Mouse (Mus musculus) kidney, embryonic 15.5 days (tissue): ENCODE data around the gene Apex1. TPM values are rescaled to one million over a fixed set of nuclear protein-coding genes. Genes with fewer than 3 reads are reported as not detected.
"Not testable (repeated sequence)": the region's sequence is repeated elsewhere in the genome, so short reads cannot be mapped to it uniquely, and the experiment has no call there.

Source experiments
- ATAC-seq: fragments of 200-750 bp; cut with Nextera tagmentation; replicated peaks from 2 replicates; pipeline ENCODE4 v1.8.0; 2017; ENCODE audit warnings: moderate TSS enrichment; ENCODE audit not compliant: low FRiP score
- H3K27ac ChIP-seq: fragments of 300-500 bp; sonication (generic); 2 replicates; pipeline ENCODE4 v1.5.1; 2015; ENCODE audit warnings: mild to moderate bottlenecking, inconsistent platforms
- H3K27me3 ChIP-seq: fragments of 300-500 bp; sonication (generic); 2 replicates; pipeline ENCODE4 v1.6.1; 2015; ENCODE audit warnings: inconsistent platforms
- H3K36me3 ChIP-seq: fragments of 300-500 bp; sonication (generic); 2 replicates; pipeline ENCODE4 v1.6.1; 2015; ENCODE audit warnings: inconsistent platforms
- H3K4me1 ChIP-seq: fragments of 300-500 bp; sonication (generic); 2 replicates; pipeline ENCODE4 v1.6.1; 2015; ENCODE audit warnings: inconsistent platforms
- H3K4me2 ChIP-seq: fragments of 300-500 bp; sonication (generic); 2 replicates; pipeline ENCODE4 v1.6.1; 2015; ENCODE audit warnings: moderate library complexity, mild to moderate bottlenecking, inconsistent platforms
- H3K4me3 ChIP-seq: fragments of 300-500 bp; sonication (generic); replicated peaks from 2 replicates; pipeline ENCODE4 v1.5.1; 2015; ENCODE audit warnings: mild to moderate bottlenecking, inconsistent platforms
- H3K9ac ChIP-seq: fragments of 300-500 bp; sonication (generic); 2 replicates; pipeline ENCODE4 v1.6.1; 2015; ENCODE audit warnings: mild to moderate bottlenecking, inconsistent platforms
- H3K9me3 ChIP-seq: fragments of 300-500 bp; sonication (generic); replicated peaks from 2 replicates; pipeline ENCODE4 v1.6.1; 2016; ENCODE audit warnings: inconsistent platforms
- WGBS: fragments of 180-500 bp; shearing (Covaris S2); methylation state at CpG from one replicate; pipeline ENCODE4 v1.1.7; 2015; ENCODE audit warnings: mixed read lengths; 5-methylcytosine and 5-hydroxymethylcytosine counted together
- polyA plus RNA-seq: library from polyadenylated mRNA; unstranded; fragments of >200 nt; fragmentation: Nextera tagmentation; extraction: Ambion mirVana; gene quantifications from 2 replicates; pipeline ENCODE4 v1.2.1, GENCODE M21; 2015

Apex1 gene
- polyA plus RNA-seq, 1 experiment from 2014 or later: 301 TPM

DNA sequence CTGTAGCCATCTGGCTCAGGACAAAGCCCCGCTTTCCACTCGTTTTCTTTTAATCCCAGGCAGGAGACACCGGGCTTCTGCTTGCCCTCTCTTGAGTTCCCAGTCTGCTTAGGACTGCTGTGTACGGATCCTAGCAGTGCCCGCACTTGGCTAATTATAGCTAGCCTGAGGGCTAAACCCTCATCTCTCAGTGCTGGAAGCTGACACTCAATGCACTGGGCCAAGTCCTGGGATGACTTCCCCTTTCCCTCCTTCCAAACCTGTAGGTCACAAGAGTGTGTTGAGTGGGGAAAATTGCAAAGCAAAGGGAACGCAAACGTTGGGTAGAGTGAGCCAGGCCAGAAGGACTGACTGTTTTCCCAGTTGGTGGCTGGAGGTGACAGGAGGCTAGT lies 27.4 kb upstream of the Apex1 start, which contains the start of gene Klhl33:
Gene Klhl33, minus strand, starts transcription at position 134 of the 392 bp plus-strand sequence.
- Histone ChIP-seq H3K4me1 (peaks cover 12% of the 10 kb centered on the region), H3K9me3 (no peaks in the 10 kb centered on the region), H3K27me3 (peaks cover 21% of the 10 kb centered on the region), H3K36me3 (no peaks in the 10 kb centered on the region), H3K4me3 (peak within 1 kb of the TSS; percentile 49), H3K4me2 (peak within 1 kb of the TSS; percentile 93), H3K9ac (peak within 1 kb of the TSS; percentile 43), H3K27ac (no peak within 1 kb of the TSS)
- 45% methylated on average over 7 of the region's 7 CpGs for WGBS
- ATAC-seq: no peak

DNA sequence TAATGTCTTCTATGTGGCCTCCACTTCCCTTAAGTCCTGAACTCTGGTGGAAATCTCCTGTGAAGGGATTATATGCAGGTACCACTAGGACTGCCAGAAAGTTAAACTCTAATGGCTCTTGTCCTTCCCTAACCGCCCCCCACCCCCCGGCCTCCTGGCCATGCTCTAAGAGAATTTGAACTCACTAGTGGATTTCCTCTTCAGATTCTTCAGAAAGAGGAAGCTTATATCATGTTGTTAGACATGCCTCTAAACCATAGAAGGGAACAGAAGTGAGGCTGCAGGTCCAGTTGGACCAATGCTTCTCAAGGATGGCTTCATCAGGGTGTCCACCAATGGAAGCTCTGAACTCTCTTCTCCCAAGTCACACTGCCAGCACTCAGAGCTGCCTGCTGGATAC lies 26.8 kb upstream of the Apex1 start:
- H3K36me3 ChIP-seq, H3K9ac ChIP-seq, H3K4me3 ChIP-seq, H3K4me2 ChIP-seq, H3K27ac ChIP-seq, ATAC-seq, H3K9me3 ChIP-seq: not testable (repeated sequence)
- Histone ChIP-seq H3K4me1 (peaks cover 12% of the 10 kb centered on the region), H3K27me3 (peaks cover 21% of the 10 kb centered on the region)
- 91% methylated on average over 2 of the region's 2 CpGs for WGBS

DNA sequence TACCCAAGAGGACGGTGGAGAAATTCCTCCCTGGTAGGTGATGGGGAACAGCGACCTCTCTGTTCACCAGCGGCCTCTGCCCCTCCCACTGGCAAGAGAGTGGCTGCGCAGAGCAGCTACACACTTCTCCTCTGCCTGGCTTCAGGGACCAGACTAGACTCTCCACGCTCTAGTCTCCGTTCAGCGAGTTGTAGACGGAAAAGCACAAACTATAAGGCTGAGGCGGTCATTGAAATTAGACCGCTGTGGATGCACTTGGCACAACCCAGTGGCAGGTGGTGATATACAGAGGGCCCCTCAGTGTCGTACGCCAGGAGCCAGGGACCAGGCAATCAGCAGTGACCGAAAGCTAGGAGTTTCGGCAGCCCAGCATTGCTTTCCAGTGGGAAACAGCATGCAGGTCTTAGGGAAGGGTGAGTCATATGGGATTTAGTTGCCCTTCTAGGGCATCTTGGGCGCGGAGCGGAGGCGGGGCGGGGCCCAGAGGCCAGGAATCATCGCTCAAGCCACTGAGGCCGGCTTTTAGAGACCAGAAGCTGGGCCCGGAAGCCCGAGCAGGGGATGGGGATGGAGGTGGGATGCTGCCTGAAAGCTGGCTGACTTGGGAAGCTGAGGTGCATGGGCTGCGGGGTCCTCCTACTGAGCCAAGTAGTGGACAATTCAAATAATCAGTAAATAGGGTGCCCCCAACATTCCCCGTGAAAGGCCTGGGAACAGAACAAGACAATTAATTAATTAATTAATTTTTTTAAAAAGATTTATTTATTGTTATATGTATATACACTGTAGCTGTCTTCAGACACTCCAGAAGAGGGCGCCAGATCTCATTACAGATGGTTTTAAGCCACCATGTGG lies 20.6 kb upstream of the Apex1 start:
- H3K27ac ChIP-seq: peak overlapping the region; percentile 48
- H3K9ac ChIP-seq: peak overlapping the region; percentile 40
- no peaks in the 10 kb centered on the region for H3K36me3 ChIP-seq
- peak; percentile 93 for ATAC-seq
- peaks cover 8% of the 10 kb centered on the region; the same call in 1 of the 2 replicates for H3K4me1 ChIP-seq
- H3K27me3 ChIP-seq: no peaks in the 10 kb centered on the region
- WGBS: 3% methylated on average over 26 of the region's 26 CpGs
- peak overlapping the region; percentile 81 for H3K4me2 ChIP-seq
- H3K4me3 ChIP-seq: peak overlapping the region; percentile 46
- H3K9me3 ChIP-seq: no peaks in the 10 kb centered on the region

DNA sequence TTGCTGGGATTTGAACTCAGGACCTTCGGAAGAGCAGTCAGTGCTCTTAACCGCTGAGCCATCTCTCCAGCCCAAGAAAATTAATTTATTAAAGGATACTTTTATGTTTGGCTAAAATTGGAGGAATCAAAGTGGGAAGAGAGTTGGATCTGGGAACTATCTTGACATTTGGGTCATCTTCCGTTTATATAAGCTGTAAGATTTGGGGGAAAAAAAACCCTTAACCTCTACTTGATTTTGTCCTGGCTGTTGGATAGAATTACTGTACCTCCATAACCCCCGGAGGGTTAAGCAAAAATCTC lies 20.0 kb upstream of the Apex1 start:
- H3K27ac ChIP-seq: no peak overlapping the region
- H3K4me2 ChIP-seq: no peak overlapping the region
- 89% methylated on average over 4 of the region's 4 CpGs for WGBS
- H3K9ac ChIP-seq: no peak overlapping the region
- no peak overlapping the region for H3K4me3 ChIP-seq
- H3K9me3 ChIP-seq: no peaks in the 10 kb centered on the region
- H3K4me1 ChIP-seq: peaks cover 8% of the 10 kb centered on the region; the same call in 1 of the 2 replicates
- no peaks in the 10 kb centered on the region for H3K36me3 ChIP-seq
- ATAC-seq: no peak
- H3K27me3 ChIP-seq: no peaks in the 10 kb centered on the region

DNA sequence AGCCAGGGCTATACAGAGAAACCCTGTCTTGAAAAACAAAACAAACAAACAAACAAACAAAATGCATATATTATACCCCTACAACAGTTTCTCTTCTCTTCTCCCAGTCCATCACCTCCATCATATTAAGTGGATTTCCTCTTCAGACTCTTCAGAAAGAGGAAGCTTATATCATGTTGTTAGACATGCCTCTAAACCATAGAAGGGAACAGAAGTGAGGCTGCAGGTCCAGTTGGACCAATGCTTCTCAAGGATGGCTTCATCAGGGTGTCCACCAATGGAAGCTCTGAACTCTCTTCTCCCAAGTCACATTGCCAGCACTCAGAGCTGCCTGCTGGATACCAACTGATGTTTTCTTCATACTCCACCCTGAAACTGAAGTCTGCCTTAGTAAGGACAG lies 19.4 kb upstream of the Apex1 start:
- ATAC-seq, H3K9me3 ChIP-seq, H3K27ac ChIP-seq, H3K9ac ChIP-seq, H3K4me2 ChIP-seq, H3K27me3 ChIP-seq, H3K4me1 ChIP-seq, H3K36me3 ChIP-seq, H3K4me3 ChIP-seq: not testable (repeated sequence)

DNA sequence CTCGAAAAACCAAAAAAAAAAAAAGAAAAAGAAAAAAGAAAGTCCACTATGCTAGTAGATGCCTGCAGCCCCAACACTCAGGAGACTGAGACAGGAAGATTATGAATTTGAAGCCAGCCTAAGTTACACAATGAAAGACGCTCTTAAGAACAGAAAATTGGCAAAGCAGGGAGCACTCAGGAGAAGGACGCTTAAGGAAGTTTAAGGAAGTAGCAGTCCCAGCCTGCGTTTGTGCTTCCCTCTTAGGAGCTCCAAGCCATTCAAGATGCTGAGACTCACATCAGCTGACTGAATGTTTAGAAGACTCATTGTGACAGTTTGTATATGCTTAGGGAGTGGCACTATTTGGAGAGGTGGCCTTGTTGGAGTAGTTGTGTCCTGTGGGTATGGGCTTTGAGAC lies 16.6 kb upstream of the Apex1 start:
- no peak overlapping the region for H3K9ac ChIP-seq
- no peaks in the 10 kb centered on the region for H3K27me3 ChIP-seq
- 85% methylated on average over 4 of the region's 4 CpGs for WGBS
- no peak for ATAC-seq
- peaks cover 25% of the 10 kb centered on the region for H3K36me3 ChIP-seq
- no peak overlapping the region for H3K27ac ChIP-seq
- peaks cover 8% of the 10 kb centered on the region; the same call in 1 of the 2 replicates for H3K4me1 ChIP-seq
- no peak overlapping the region for H3K4me3 ChIP-seq
- no peak overlapping the region for H3K4me2 ChIP-seq
- H3K9me3 ChIP-seq: no peaks in the 10 kb centered on the region

DNA sequence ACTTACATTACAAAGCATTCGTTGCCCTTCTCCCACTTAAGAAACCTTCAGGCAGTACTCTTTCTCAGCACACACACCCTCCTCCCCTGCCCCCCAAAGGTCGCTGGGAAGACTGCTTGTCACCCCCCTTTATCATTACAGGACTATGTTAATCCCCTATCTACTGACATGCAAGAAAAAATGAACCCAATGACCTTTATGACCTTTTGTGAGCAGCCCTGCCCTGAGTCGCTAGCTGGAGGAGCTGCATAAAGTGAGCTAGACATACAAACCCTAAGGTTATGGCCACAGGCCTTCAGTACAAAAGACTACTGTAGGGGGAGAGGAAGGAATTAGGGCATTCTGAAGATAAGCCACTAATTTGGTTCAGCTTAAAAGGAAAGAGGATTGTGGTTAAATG lies 13.4 kb upstream of the Apex1 start:
- Histone ChIP-seq H3K4me3 (no peak overlapping the region), H3K4me2 (no peak overlapping the region), H3K4me1 (no peaks in the 10 kb centered on the region), H3K27me3 (no peaks in the 10 kb centered on the region), H3K9ac (no peak overlapping the region), H3K36me3 (peaks cover 55% of the 10 kb centered on the region), H3K27ac (no peak overlapping the region), H3K9me3 (no peaks in the 10 kb centered on the region)
- 70% methylated on average over 3 of the region's 3 CpGs for WGBS
- no peak for ATAC-seq

DNA sequence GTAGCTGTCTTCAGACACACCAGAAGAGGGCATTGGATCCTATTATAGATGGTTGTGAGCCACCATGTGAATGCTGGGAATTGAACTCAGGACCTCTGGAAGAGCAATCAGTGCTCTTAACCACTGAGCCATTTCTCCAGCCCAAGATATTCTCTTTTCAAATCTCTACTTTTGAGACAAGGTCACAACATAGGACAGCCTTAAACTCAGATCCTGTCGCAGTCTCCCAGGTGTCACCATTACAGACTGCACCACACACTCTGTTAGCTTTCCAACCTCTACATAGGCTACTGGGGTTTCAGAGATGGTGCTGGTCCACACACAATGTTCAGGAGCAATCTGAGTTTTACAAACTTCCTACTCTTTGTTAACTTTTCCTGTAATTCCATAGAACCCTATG lies 1.3 kb upstream of the Apex1 start:
- peak overlapping the region; percentile 73 for H3K4me2 ChIP-seq
- WGBS: 70% methylated on average over 1 of the region's 1 CpGs
- 0 out of 2 replicates have a peak overlapping the region, but pooled peaks have one; percentile 96 for H3K27ac ChIP-seq
- H3K9me3 ChIP-seq, ATAC-seq, H3K27me3 ChIP-seq: not testable (repeated sequence)
- peaks cover 48% of the 10 kb centered on the region for H3K36me3 ChIP-seq
- peaks cover 25% of the 10 kb centered on the region for H3K4me1 ChIP-seq
- H3K9ac ChIP-seq: peak overlapping the region; percentile 78; the same call in 1 of the 2 replicates
- peak overlapping the region; percentile 83 for H3K4me3 ChIP-seq

DNA sequence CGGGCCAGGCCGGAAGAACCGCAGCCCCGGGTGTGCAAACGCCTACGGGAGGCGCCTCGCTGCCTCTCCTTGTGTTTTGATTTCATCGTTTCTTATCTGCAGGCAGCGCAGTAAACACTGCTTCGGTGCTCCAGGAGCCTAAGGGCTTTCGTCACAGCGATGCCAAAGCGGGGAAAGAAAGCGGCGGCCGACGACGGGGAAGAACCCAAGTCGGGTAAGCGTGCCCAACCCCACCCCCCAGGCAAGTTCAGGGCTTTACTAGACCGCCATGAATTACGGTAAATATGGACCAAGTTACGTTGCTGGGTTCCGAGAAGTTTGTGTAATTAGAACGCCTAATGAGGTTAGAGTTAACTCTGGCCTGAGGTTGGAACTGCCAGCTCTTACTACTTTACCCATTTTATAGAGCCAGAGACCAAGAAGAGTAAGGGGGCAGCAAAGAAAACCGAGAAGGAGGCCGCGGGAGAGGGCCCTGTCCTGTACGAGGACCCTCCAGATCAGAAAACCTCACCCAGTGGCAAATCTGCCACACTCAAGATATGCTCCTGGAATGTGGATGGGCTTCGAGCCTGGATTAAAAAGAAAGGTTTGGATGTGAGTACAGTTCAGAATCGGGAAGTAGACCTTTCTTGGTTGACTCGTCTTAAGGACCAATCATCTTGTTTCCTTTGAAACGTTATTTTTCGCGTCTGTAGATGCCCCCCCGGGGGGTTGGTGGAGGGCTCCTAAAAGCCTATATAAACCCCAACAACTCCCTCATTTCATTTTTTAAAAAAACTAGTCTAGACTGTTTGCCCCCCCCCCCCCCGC lies 548 bp downstream of the Apex1 start:
- Histone ChIP-seq H3K4me1 (peaks cover 40% of the 10 kb centered on the region), H3K4me3 (peak overlapping the region; percentile 83), H3K27ac (peak overlapping the region; percentile 96), H3K36me3 (peaks cover 40% of the 10 kb centered on the region), H3K9ac (peak overlapping the region; percentile 78), H3K9me3 (no peaks in the 10 kb centered on the region), H3K27me3 (no peaks in the 10 kb centered on the region), H3K4me2 (peak overlapping the region; percentile 73)
- WGBS: 2% methylated on average over 38 of the region's 38 CpGs
- ATAC-seq: peak; percentile 27; the same call in 1 of the 2 replicates

DNA sequence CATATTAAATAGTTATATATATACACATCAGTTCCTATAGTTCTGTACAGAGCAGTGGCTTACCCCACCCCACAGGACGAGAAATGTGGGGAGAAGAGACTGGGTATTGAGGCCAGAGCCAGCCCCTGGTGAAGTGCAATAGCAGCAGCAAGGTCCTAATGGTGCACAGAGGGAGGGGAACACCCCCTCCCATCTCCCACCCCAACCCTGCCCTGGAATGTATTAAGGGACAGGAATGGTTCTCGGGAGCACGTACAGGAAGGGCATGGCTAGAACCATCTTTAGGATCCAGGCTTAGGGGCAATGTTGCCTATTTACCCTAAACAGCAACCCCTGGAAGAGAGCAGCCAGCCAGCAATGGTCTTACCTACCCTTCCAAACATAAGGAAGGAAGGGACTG lies 2.6 kb downstream of the Apex1 start:
- peaks cover 35% of the 10 kb centered on the region for H3K36me3 ChIP-seq
- H3K4me2 ChIP-seq: no peak overlapping the region
- H3K27me3 ChIP-seq: no peaks in the 10 kb centered on the region
- H3K9ac ChIP-seq: no peak overlapping the region
- H3K4me3 ChIP-seq: 0 out of 2 replicates have a peak overlapping the region, but pooled peaks have one; percentile 3
- 81% methylated on average over 3 of the region's 3 CpGs for WGBS
- H3K27ac ChIP-seq: no peak overlapping the region
- no peaks in the 10 kb centered on the region for H3K9me3 ChIP-seq
- peaks cover 45% of the 10 kb centered on the region for H3K4me1 ChIP-seq
- no peak for ATAC-seq

DNA sequence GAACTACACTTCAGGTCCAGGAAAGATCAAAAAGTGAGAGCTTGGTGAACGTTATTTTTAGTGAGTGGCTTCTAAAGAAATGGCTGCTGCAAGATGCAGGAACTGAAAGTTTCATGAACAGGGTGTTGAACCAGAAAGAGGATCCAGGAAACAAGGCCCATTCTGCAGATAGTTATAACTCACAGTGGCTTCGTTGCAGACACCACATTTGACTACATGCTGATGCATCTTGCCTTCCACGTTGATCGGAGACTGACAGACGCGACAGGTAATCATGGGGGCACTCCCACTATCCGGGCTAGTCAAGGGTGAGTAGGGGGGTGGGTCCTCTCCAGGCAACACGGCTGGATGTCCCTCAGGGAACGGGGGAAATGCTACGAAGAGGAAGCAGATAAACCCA lies 5.2 kb downstream of the Apex1 start:
- H3K36me3 ChIP-seq: peaks cover 35% of the 10 kb centered on the region
- peaks cover 39% of the 10 kb centered on the region for H3K4me1 ChIP-seq
- H3K9me3 ChIP-seq: no peaks in the 10 kb centered on the region
- ATAC-seq: no peak
- 10% methylated on average over 10 of the region's 10 CpGs for WGBS
- peak overlapping the region; percentile 84 for H3K4me2 ChIP-seq
- H3K27ac ChIP-seq: peak overlapping the region; percentile 87
- H3K9ac ChIP-seq: peak overlapping the region; percentile 99
- no peaks in the 10 kb centered on the region for H3K27me3 ChIP-seq
- peak overlapping the region; percentile 100 for H3K4me3 ChIP-seq

DNA sequence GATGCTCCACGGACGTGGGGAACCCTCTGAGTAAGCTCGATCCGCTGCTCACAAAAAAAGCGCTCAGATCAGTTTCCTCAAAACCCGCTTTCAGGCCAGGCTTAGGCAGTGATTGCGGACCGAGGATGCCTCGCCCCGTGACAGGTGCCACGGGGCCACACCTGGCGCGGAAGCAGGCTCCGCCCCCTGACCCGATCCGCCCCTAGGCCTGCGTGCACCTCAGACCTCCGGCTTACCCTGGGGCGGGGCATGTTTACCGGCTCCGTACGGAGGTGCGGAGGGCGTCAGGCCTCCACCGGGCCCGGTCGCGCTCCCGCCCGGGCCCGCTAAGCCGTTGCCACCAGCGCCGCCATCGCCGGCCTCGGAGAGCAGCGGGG lies 5.6 kb downstream of the Apex1 start:
- Histone ChIP-seq H3K4me1 (peaks cover 39% of the 10 kb centered on the region), H3K36me3 (peaks cover 35% of the 10 kb centered on the region), H3K9me3 (no peaks in the 10 kb centered on the region), H3K27ac (peak overlapping the region; percentile 87), H3K4me3 (peak overlapping the region; percentile 100), H3K27me3 (no peaks in the 10 kb centered on the region), H3K9ac (peak overlapping the region; percentile 99), H3K4me2 (peak overlapping the region; percentile 84)
- WGBS: under 1% methylated on average over 31 of the region's 38 CpGs
- peak; percentile 52 for ATAC-seq
